Mouse (Mus musculus) hindbrain, embryonic 10.5 days (tissue): Measurements from ENCODE around the gene Maf. TPM values are rescaled to one million over a fixed set of nuclear protein-coding genes. Genes with fewer than 3 reads are reported as not detected.

Experiments
- DNase-seq: peaks from one replicate; pipeline ENCODE4 v3.0.0-alpha.2; 2017; ENCODE audit warnings: low spot score
- H3K27ac ChIP-seq: fragments of 300-500 bp; sonication (generic); 2 replicates; pipeline ENCODE4 v1.5.1; 2016; ENCODE audit warnings: mild to moderate bottlenecking, moderate library complexity
- H3K27me3 ChIP-seq: fragments of 300-500 bp; sonication (generic); 2 replicates; pipeline ENCODE4 v1.6.1; 2016; ENCODE audit warnings: mild to moderate bottlenecking; ENCODE audit not compliant: poor library complexity, insufficient read depth, severe bottlenecking
- H3K36me3 ChIP-seq: fragments of 300-500 bp; sonication (generic); 2 replicates; pipeline ENCODE4 v1.6.1; 2016; ENCODE audit warnings: mild to moderate bottlenecking, moderate library complexity
- H3K4me1 ChIP-seq: fragments of 300-500 bp; sonication (generic); replicated peaks from 2 replicates; pipeline ENCODE4 v1.6.1; 2016; ENCODE audit warnings: mild to moderate bottlenecking
- H3K4me3 ChIP-seq: fragments of 300-500 bp; sonication (generic); 2 replicates; pipeline ENCODE4 v1.5.1; 2016; ENCODE audit warnings: mild to moderate bottlenecking, moderate library complexity
- H3K9me3 ChIP-seq: fragments of 300-500 bp; sonication (generic); 2 replicates; pipeline ENCODE4 v1.6.1; 2016; ENCODE audit warnings: mild to moderate bottlenecking, moderate library complexity
- WGBS: fragments of 180-500 bp; shearing (Covaris S2); methylation state at CpG from one replicate; pipeline ENCODE4 v1.1.7; 2016; 5-methylcytosine and 5-hydroxymethylcytosine counted together
- polyA plus RNA-seq: library from polyadenylated mRNA; unstranded; fragments of >200 nt; fragmentation: Nextera tagmentation; extraction: Ambion mirVana; gene quantifications from 2 replicates; pipeline ENCODE4 v1.2.1, GENCODE M21; 2016

Gene Maf
- polyA plus RNA-seq, 1 experiment from 2014 or later = 2.9 TPM

DNA sequence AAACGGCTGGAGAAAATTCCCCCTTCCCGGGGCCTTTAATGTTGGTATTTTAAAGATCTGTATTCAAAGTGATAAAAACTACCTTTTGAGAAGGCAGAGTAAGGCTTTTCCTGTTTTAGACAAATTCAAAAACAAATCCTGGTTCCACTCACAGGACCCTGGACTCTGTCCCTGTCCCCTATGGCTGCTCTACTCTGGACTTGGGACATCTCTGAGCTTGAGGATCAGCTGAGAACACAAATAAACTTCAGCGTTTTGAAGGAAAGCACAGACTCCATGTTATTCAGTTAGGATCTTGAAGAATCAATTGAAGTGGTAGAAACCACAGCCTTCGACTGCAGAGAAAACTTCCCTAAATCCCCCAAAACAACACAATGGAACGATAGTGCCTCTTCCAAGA is 8.4 kb downstream of the Maf start:
- Histone ChIP-seq H3K27ac (no peak overlapping the region), H3K4me1 (peaks cover 24% of the 10 kb centered on the region), H3K4me3 (no peak overlapping the region), H3K27me3 (peaks cover under 1% of the 10 kb centered on the region; the same call in 1 of the 2 replicates), H3K9me3 (no peaks in the 10 kb centered on the region), H3K36me3 (no peaks in the 10 kb centered on the region)
- no peak for DNase-seq
- 72% methylated on average over 5 of the region's 5 CpGs for WGBS

DNA sequence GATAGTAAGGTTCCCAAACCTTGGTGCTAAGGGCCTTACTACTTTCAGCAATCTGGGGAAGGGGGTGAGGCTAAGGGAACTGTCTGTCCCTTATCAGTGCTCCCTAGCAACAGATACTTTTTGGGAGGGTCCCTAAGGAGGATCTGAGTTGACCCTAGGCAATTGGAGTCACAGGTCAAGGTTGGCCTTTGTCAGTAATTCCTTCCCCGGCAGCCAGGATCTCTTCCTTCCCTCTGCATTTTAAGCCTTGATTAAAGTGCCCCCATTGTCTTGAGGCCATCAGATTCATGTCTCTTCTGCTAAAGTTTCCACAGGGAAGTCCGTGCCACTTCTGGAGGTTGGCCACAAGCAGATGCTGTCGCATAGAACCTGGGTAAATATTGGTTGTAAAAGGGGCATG is 10.2 kb downstream of the Maf start:
- no peak for DNase-seq
- no peak overlapping the region for H3K27ac ChIP-seq
- no peaks in the 10 kb centered on the region; the same call in 1 of the 2 replicates for H3K27me3 ChIP-seq
- WGBS = 41% methylated on average over 3 of the region's 3 CpGs
- H3K4me1 ChIP-seq = peaks cover 24% of the 10 kb centered on the region
- no peaks in the 10 kb centered on the region for H3K9me3 ChIP-seq
- H3K4me3 ChIP-seq = no peak overlapping the region
- H3K36me3 ChIP-seq = no peaks in the 10 kb centered on the region

DNA sequence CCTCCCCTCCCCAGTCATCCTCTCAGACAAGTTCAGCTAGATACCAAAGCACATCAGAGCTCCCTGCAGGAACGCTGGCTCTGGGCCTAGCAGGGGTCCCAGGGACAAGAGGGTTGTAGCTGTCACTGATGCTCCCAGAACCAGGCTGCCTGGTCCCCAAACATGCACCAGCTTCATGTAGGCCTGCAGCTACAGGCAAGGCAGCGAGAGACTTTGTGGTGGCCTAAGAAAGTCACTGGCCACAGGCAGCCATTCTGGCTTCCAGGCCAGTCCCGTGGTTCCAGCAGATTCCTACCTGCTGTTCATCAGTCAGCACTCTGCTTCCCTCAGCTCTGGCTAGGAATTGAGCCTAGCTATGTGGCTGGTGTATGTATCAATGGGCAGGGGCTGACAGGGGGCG is 10.9 kb downstream of the Maf start:
- H3K27me3 ChIP-seq = no peaks in the 10 kb centered on the region; the same call in 1 of the 2 replicates
- no peak overlapping the region for H3K27ac ChIP-seq
- no peak overlapping the region for H3K4me3 ChIP-seq
- peaks cover 24% of the 10 kb centered on the region for H3K4me1 ChIP-seq
- 60% methylated on average over 4 of the region's 4 CpGs for WGBS
- H3K36me3 ChIP-seq = no peaks in the 10 kb centered on the region
- no peak for DNase-seq
- no peaks in the 10 kb centered on the region for H3K9me3 ChIP-seq

DNA sequence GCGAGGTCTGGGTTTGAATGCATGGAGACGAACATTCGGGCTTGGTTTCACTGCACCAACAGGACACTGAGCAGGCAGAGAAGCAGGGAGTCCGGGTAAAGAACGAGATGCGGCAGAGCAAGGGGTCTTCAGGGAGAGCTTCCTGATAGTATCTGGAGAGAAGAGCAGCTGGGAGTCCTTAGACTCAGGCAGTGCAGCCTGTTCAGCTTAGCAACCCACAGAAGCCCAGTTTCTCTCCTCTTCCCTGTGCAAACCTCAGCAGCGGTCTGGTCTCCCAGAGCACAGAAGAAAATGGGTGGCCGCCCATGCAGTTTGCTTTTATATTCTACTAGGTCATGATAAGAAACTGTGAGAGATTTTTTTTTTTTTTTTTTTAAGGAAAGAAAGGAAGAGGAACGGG is 20.2 kb downstream of the Maf start:
- no peaks in the 10 kb centered on the region for H3K9me3 ChIP-seq
- WGBS = 81% methylated on average over 9 of the region's 9 CpGs
- no peaks in the 10 kb centered on the region for H3K36me3 ChIP-seq
- H3K4me3 ChIP-seq = no peak overlapping the region
- no peak for DNase-seq
- peaks cover 12% of the 10 kb centered on the region for H3K4me1 ChIP-seq
- peaks cover 11% of the 10 kb centered on the region for H3K27me3 ChIP-seq
- H3K27ac ChIP-seq = no peak overlapping the region

DNA sequence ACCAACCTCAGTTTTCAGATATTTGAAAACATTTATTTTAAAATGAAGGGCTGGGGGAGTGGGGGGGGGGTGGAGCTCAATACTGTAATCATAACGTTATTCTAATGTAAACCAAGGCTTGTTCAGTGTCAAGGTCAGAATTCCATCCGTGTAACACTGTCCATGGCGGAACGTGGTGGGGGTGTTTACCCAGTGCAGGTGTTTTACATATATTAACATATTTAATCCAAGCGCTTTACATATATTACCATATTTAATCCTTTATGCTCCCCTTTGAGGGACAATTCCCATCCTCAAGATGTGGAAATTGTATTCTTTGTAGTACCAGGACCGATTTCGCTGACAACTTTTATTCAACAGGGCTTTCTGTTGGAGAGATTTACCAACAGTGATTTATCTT is 24.3 kb downstream of the Maf start:
- Histone ChIP-seq H3K4me1 (peaks cover 11% of the 10 kb centered on the region), H3K27me3 (peaks cover 12% of the 10 kb centered on the region; the same call in 1 of the 2 replicates), H3K27ac (no peak overlapping the region), H3K4me3 (no peak overlapping the region), H3K36me3 (no peaks in the 10 kb centered on the region), H3K9me3 (no peaks in the 10 kb centered on the region)
- 70% methylated on average over 7 of the region's 7 CpGs for WGBS
- DNase-seq = no peak

DNA sequence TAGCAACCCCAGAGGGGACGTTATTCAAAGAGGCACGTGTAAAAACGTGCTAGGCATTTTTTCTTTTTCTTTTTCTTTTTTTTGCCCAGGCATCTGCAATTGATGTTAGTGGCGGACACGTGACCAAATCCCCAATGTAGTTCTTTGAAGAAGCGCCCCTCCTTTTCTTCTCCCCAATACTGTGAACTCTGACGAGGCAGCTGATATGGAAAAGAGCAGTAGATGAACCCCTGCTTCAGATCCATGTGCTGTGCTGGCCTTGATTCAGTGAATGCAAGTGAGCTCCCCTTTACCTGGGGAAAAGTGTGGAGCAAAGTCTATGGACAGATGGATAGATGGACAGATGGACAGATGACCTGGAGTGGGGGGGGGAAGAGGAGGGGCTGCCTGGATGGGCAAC is 28.1 kb downstream of the Maf start:
- Histone ChIP-seq H3K4me3 (no peak overlapping the region), H3K9me3 (no peaks in the 10 kb centered on the region), H3K27me3 (0 out of 2 replicates have a peak, but pooled peaks cover 5% of the 10 kb centered on the region), H3K36me3 (no peaks in the 10 kb centered on the region), H3K4me1 (peaks cover 5% of the 10 kb centered on the region; the same call in 1 of the 2 replicates), H3K27ac (no peak overlapping the region)
- no peak for DNase-seq
- 76% methylated on average over 7 of the region's 7 CpGs for WGBS

DNA sequence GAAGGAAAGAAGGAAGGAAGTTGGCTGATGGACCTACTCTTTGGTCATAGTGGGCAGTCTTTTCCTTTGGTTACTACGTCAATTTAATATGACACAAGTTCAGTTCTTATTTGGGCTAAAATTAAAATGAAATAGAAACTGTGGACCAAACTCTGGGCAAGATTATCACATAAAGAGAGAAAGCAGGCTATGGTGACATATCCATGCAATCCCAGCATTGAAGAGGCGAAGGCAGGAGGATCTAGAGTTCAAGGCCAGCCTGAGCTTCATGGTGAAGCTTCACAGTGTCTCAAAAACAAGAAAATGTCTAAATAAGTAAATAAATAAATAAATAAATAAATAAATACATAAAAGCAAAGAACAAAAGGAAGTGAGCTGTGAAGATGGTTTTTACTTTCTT is 42.7 kb downstream of the Maf start:
- no peak overlapping the region for H3K4me3 ChIP-seq
- no peaks in the 10 kb centered on the region for H3K9me3 ChIP-seq
- DNase-seq = no peak
- no peak overlapping the region for H3K27ac ChIP-seq
- 93% methylated on average over 2 of the region's 2 CpGs for WGBS
- H3K27me3 ChIP-seq = no peaks in the 10 kb centered on the region
- no peaks in the 10 kb centered on the region for H3K36me3 ChIP-seq
- H3K4me1 ChIP-seq = no peaks in the 10 kb centered on the region

DNA sequence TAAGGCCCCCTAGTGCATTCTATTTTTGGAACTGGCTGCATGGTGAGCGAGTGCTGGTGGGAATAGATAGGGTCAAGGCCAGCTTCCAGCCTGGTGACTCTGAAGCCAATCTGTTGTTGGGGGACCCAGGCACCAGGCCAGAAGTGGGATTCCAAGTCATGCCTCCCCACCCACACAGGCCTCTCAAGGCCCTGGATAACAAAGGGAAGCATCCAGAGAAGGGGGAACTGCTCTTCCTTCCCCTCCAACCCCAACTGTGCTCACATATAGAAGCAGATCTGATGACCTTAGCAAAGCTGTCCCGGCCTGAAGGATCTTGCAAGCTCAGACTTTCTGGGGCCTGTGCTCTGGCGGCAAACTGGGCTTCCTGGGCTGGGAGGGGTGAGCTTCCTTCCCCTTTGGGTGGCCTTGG is 57.5 kb downstream of the Maf start:
- Histone ChIP-seq H3K36me3 (no peaks in the 10 kb centered on the region), H3K4me1 (no peaks in the 10 kb centered on the region), H3K27ac (no peak overlapping the region), H3K9me3 (no peaks in the 10 kb centered on the region), H3K4me3 (no peak overlapping the region), H3K27me3 (no peaks in the 10 kb centered on the region)
- DNase-seq = no peak
- 83% methylated on average over 3 of the region's 3 CpGs for WGBS

DNA sequence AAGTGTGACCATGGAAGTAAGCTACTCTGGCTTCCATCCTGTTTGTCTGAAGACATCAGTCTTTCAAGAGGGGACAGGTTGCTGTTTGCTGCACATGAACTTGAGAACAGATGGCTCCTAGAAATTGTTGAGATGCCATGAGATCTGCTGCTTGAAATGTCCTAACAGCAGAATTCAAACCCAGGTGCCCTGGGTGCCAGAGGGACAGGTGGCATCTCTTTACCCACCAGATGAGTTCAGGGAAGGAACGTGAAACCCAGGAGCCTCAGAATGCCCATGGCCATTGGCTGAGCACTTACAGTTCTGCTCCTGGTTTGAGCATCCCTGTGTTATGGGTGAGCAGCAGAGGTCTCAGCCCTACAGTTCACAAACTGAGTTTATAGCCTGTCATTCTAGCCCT is 62.5 kb downstream of the Maf start:
- no peaks in the 10 kb centered on the region for H3K4me1 ChIP-seq
- H3K27me3 ChIP-seq = no peaks in the 10 kb centered on the region
- H3K27ac ChIP-seq = no peak overlapping the region
- no peaks in the 10 kb centered on the region for H3K36me3 ChIP-seq
- no peak for DNase-seq
- H3K9me3 ChIP-seq = no peaks in the 10 kb centered on the region
- WGBS = 85% methylated on average over 1 of the region's 1 CpGs
- no peak overlapping the region for H3K4me3 ChIP-seq

DNA sequence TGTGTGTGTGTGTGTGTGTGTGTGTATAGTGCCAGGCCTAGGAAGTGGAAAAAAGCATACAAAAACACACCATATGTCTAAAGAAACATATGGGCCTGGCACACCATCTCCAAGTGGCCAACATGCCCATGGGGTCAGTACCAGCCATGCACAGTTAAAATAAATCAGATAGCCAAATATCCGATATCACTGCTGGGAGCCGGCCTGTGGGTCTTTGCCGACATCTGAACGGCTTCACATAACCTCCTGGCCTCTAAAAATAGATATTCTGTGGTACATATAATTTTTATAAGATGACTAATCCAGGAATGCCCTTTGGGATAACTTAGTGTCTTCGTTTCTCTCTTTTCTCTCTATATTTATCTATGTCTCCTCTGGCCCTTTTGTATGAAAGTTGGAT is 65.7 kb downstream of the Maf start:
- no peaks in the 10 kb centered on the region for H3K27me3 ChIP-seq
- H3K27ac ChIP-seq = no peak overlapping the region
- DNase-seq = no peak
- H3K4me1 ChIP-seq = no peaks in the 10 kb centered on the region
- 87% methylated on average over 5 of the region's 5 CpGs for WGBS
- H3K9me3 ChIP-seq = no peaks in the 10 kb centered on the region
- no peaks in the 10 kb centered on the region for H3K36me3 ChIP-seq
- H3K4me3 ChIP-seq = no peak overlapping the region

DNA sequence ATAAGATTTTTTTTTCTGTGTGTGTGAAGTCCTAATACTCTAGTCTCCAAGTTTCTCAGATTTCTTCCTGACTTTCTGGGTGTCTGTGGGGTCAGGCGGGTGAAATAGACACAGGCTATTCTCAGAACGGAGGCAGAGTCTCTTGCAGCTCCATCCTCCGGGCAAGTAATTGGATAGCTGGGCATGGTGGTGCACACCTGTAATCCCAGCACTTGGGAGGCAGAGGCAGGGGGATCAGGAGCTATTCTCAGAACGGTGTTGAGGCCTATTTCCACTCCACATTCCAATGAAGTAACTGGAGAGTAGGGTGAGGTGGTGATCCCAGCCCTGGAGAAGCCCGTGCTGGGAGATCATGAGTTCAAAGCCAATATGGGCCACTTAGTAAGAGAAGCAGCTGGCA is 67.6 kb downstream of the Maf start:
- Histone ChIP-seq H3K4me3 (no peak overlapping the region), H3K27ac (no peak overlapping the region), H3K9me3 (no peaks in the 10 kb centered on the region), H3K36me3 (no peaks in the 10 kb centered on the region), H3K27me3 (no peaks in the 10 kb centered on the region), H3K4me1 (no peaks in the 10 kb centered on the region)
- WGBS = 77% methylated on average over 5 of the region's 5 CpGs
- no peak for DNase-seq

DNA sequence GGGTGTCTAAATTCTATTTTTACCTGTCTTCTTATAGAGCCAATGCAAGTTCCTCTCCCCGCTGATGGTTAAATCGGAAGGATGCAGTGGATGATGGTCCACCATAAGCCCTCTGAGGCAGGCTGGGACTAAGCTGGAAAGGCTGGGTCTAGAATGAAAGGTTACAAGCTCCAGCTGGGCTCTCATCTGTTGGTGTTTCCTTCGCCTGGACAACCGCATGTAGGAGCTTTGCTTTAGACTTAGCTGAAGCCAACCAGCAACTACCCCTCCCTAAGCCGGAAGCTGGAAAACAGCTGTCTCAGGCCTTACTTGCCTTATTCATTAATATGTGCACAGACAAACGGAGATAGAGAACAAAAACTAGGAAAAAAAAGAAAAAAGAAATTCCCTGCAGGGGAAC is 70.8 kb downstream of the Maf start:
- Histone ChIP-seq H3K27me3 (no peaks in the 10 kb centered on the region), H3K4me1 (no peaks in the 10 kb centered on the region), H3K27ac (no peak overlapping the region), H3K4me3 (no peak overlapping the region), H3K36me3 (no peaks in the 10 kb centered on the region), H3K9me3 (no peaks in the 10 kb centered on the region)
- 88% methylated on average over 6 of the region's 6 CpGs for WGBS
- no peak for DNase-seq
